In genomic region chr4:140680731-140681397, GRCm38 (mm10) we compare ENCODE assay signal across 22 mouse cellular contexts. TPM values are rescaled to one million over a fixed set of nuclear protein-coding genes. Genes with fewer than 3 reads are reported as not detected.
DNase-seq lines count a peak whose midpoint lies in the region; ATAC-seq and TF ChIP-seq lines count a peak whose summit lies in the region.
"Had no signal": no experiment of that assay in that cellular context is flagged by ENCODE, and none has a peak within 500 bp of the region (broad histone marks: within the 10 kb centered on the region; RNA-seq: fewer than 3 reads in every experiment).

No protein-coding gene starts in this region.

- no peaks in the 10 kb centered on the region for H3K27me3 ChIP-seq in heart, embryonic 15.5 days
- no peaks in the 10 kb centered on the region for H3K27me3 ChIP-seq in spleen, adult 2 months (ENCODE audit: control insufficient read depth, insufficient read depth, low read length)
- H3K27me3 ChIP-seq in liver, postnatal 0 days (ENCODE audit: insufficient read depth, low read length): no peaks in the 10 kb centered on the region
- H3K27me3 ChIP-seq: forebrain, embryonic 15.5 days had no signal

- DNase-seq in heart, adult 8-10 months (ENCODE audit: low spot score): no peak
- DNase-seq in spleen, adult 2 months (ENCODE audit: low read depth in 1 of 2, low spot score in 2 of 2): peak in 1 of 2 experiments; percentile 24
- DNase-seq in spleen, postnatal 14 days (ENCODE audit: low spot score in 2 of 2): no peak
- no peak for DNase-seq in liver, postnatal 0 days
- DNase-seq in cerebellum, postnatal 36 days: no peak
- no peak for DNase-seq in embryo, embryonic 10.5 days (ENCODE audit: low spot score)
- DNase-seq: adrenal gland, postnatal 25 days; cerebellum, postnatal 10 days; heart, adult 18-20 months; heart, postnatal 14 days; kidney, adult 2 months; right cerebral cortex, postnatal 25 days; thymus, postnatal 4 days had no signal

- H3K4me2 ChIP-seq in heart, embryonic 15.5 days: no peak overlapping the region
- no peak overlapping the region for H3K4me2 ChIP-seq in liver, postnatal 0 days (ENCODE audit: low read depth, low read length)
- H3K4me2 ChIP-seq: forebrain, embryonic 15.5 days had no signal

- no peak for ATAC-seq in heart, embryonic 15.5 days (replicated peaks; ENCODE audit: insufficient number of reproducible peaks, insufficient read depth, low FRiP score, low read depth)
- no peak for ATAC-seq in liver, postnatal 0 days
- ATAC-seq: hindbrain, embryonic 16.5 days had no signal

- H3K9me3 ChIP-seq in heart, embryonic 15.5 days (replicated peaks): no peaks in the 10 kb centered on the region
- H3K9me3 ChIP-seq in liver, postnatal 0 days (ENCODE audit: low read length): no peaks in the 10 kb centered on the region
- H3K9me3 ChIP-seq: embryonic facial prominence, embryonic 10.5 days; forebrain, embryonic 15.5 days; midbrain, embryonic 12.5 days had no signal

- TF ChIP-seq POLR2A in spleen, adult 2 months (IDR thresholded peaks at IDR 0.05; ENCODE audit: low read depth, low read length): no peak
- TF ChIP-seq POLR2A in bone marrow macrophage, adult 2 months (IDR thresholded peaks at IDR 0.05; ENCODE audit: borderline replicate concordance, low read depth, low read length): no peak

- WGBS in heart, embryonic 15.5 days: 33% methylated on average over 8 of the region's 8 CpGs
- WGBS in spleen, adult 2 months: 27% methylated on average over 8 of the region's 8 CpGs
- 33% methylated on average over 8 of the region's 8 CpGs for WGBS in liver, postnatal 0 days (ENCODE audit: insufficient replicate concordance)

- no peaks in the 10 kb centered on the region for H3K36me3 ChIP-seq in heart, embryonic 15.5 days
- H3K36me3 ChIP-seq in spleen, adult 2 months (ENCODE audit: control insufficient read depth, insufficient read depth, low read length): no peaks in the 10 kb centered on the region
- no peaks in the 10 kb centered on the region for H3K36me3 ChIP-seq in liver, postnatal 0 days (replicated peaks; ENCODE audit: insufficient read depth, low read length)
- H3K36me3 ChIP-seq: embryonic facial prominence, embryonic 10.5 days; forebrain, embryonic 15.5 days; midbrain, embryonic 12.5 days had no signal

- no peak overlapping the region for H3K4me3 ChIP-seq in heart, embryonic 15.5 days
- H3K4me3 ChIP-seq in spleen, adult 2 months (ENCODE audit: extremely low read depth, insufficient read depth, insufficient read length): no peak overlapping the region
- no peak overlapping the region for H3K4me3 ChIP-seq in bone marrow macrophage, adult 2 months (ENCODE audit: insufficient read depth, low read length)
- no peak overlapping the region for H3K4me3 ChIP-seq in liver, postnatal 0 days (ENCODE audit: low read depth, low read length)
- H3K4me3 ChIP-seq: erythroblast, embryonic 14.5 days; forebrain, embryonic 15.5 days; left cerebral cortex, adult 2 months; midbrain, embryonic 12.5 days had no signal

- H3K9ac ChIP-seq in heart, embryonic 15.5 days: 0 out of 2 replicates have a peak overlapping the region, but pooled peaks have one; percentile 5
- no peak overlapping the region for H3K9ac ChIP-seq in liver, postnatal 0 days (replicated peaks)
- H3K9ac ChIP-seq: forebrain, embryonic 15.5 days; midbrain, embryonic 12.5 days had no signal

- TF ChIP-seq EP300 in liver, postnatal 0 days (IDR thresholded peaks at IDR 0.05; ENCODE audit: low read depth): no peak

- no peak overlapping the region for H3K27ac ChIP-seq in heart, embryonic 15.5 days
- H3K27ac ChIP-seq in spleen, adult 2 months (ENCODE audit: insufficient read depth, low read length): 0 out of 2 replicates have a peak overlapping the region, but pooled peaks have one; percentile 12
- H3K27ac ChIP-seq in bone marrow macrophage, adult 2 months (ENCODE audit: insufficient read depth, low read depth, low read length): peak overlapping the region; percentile 25; the same call in 1 of the 2 replicates
- peak overlapping the region; percentile 29; the same call in 1 of the 2 replicates for H3K27ac ChIP-seq in liver, postnatal 0 days (ENCODE audit: low read depth)
- H3K27ac ChIP-seq: embryonic facial prominence, embryonic 10.5 days; forebrain, embryonic 15.5 days; layer of hippocampus, adult 2 months; left cerebral cortex, adult 2 months; midbrain, embryonic 12.5 days had no signal

- TF ChIP-seq CTCF in spleen, adult 2 months (IDR thresholded peaks at IDR 0.05; ENCODE audit: extremely low read depth, insufficient read depth, insufficient read length, insufficient replicate concordance): no peak
- TF ChIP-seq CTCF in bone marrow macrophage, adult 2 months (IDR thresholded peaks at IDR 0.05; ENCODE audit: low read depth, low read length): no peak
- no peak for TF ChIP-seq CTCF in liver, postnatal 0 days (IDR thresholded peaks at IDR 0.05; ENCODE audit: low read depth)

- peaks cover 23% of the 10 kb centered on the region for H3K4me1 ChIP-seq in heart, embryonic 15.5 days (replicated peaks)
- H3K4me1 ChIP-seq in spleen, adult 2 months (ENCODE audit: control insufficient read depth, insufficient read depth, insufficient read length): peaks cover 19% of the 10 kb centered on the region; the same call in 1 of the 2 replicates
- peaks cover 22% of the 10 kb centered on the region for H3K4me1 ChIP-seq in bone marrow macrophage, adult 2 months (ENCODE audit: control insufficient read depth, insufficient read depth, low read length)
- peaks cover 30% of the 10 kb centered on the region for H3K4me1 ChIP-seq in liver, postnatal 0 days (ENCODE audit: insufficient read depth)

RNA-seq across cellular contexts. Expression of gene Arhgef10l, which starts 15.1 kb away (rescaled TPM):
- 15.3 and 21.8 TPM in 2 replicates for polyA plus RNA-seq in heart, embryonic 15.5 days (2015; fragmentation: Nextera tagmentation; extraction: Ambion mirVana)
- total RNA-seq in heart, adult 8-10 months (2022): 10 to 100 TPM; 59.6 to 80.5 (median 71.9) TPM
- 7.9 and 12.3 TPM in 2 replicates for polyA plus RNA-seq in spleen, adult 2 months (2012; rRNA removed)
- polyA plus RNA-seq in bone marrow macrophage, adult 2 months (2012; ENCODE audit: insufficient read depth, insufficient read length, missing spikeins): 71.0 and 85.4 TPM in 2 replicates
- 6.3 and 7.6 TPM in 2 replicates for polyA plus RNA-seq in liver, postnatal 0 days (2015; fragmentation: Nextera tagmentation; extraction: Ambion mirVana)

RNA-seq across cellular contexts. Expression of gene Rcc2, which starts 19.5 kb away (rescaled TPM):
- 13.9 and 24.6 TPM in 2 replicates for polyA plus RNA-seq in heart, embryonic 15.5 days (2015; fragmentation: Nextera tagmentation; extraction: Ambion mirVana)
- 10 to 100 TPM; 11.4 to 12.5 (median 11.9) TPM for total RNA-seq in heart, adult 8-10 months (2022)
- polyA plus RNA-seq in spleen, adult 2 months (2012; rRNA removed): 86.9 and 101 TPM in 2 replicates
- polyA plus RNA-seq in bone marrow macrophage, adult 2 months (2012; ENCODE audit: insufficient read depth, insufficient read length, missing spikeins): 57.1 and 63.4 TPM in 2 replicates
- polyA plus RNA-seq in liver, postnatal 0 days (2015; fragmentation: Nextera tagmentation; extraction: Ambion mirVana): 15.1 TPM in 2 replicates
